Mouse (Mus musculus): Measurements from ENCODE around the gene Pfn1. TPM values are rescaled to one million over a fixed set of nuclear protein-coding genes. Genes with fewer than 3 reads are reported as not detected.

Gene Pfn1
- 922 and 959 TPM in 2 replicates for total RNA-seq (2021)
- long read RNA-seq, transcript Pfn1-201 (3 exons, 861 nt), result major isoform, 280 of 306 reads
- long read RNA-seq, partial matches to known transcripts, result 15 of 306 reads
- long read RNA-seq, other reads (novel, unspliced or antisense), result 10 of 306 reads

DNA sequence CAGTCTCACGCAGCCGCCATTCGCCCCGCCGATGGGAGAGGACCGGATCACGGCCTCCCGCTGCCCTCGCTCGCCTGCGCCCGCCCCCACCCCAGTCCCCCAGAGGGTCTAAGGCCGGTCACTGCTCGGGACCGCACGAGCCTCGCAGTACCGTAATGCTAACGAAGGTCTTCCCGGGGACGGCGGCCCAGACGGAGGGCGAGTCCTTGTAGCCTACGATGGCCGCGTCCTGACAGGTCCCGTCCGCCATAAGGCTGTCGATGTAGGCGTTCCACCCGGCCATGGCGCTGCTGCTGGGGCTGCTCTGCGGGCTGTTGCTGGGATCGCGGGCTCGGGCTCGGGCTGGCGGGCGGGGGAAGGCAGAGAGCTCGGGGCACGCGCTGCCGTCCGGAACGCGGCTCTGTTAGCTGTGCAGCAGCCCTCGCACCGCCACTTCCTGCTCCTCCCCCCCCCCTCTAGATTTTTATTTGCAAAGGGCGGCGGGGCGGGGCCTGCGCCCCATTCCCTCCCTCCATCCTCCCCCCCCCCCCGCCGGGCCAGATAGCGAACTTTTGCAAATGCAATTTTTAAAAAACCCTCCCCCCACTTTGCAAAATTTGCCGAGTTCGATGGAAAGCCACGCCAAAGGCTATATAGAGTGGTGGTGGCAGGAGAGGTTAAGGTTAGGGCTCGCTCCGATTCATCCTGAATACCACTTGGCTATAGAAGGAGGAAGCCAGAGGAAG, at the start of gene Pfn1:
TSS of gene Pfn1 (minus strand) at position 447 of the 725 bp plus-strand sequence.
- DNase-seq, result peak; percentile 87

- DNase-seq, result peak; percentile 59
These were observed 48.3 kb upstream of the Pfn1 start for GRCm38 (mm10) chr11:70702781-70703180.

- no peak for DNase-seq
These were observed 47.7 kb upstream of the Pfn1 start for GRCm38 (mm10) chr11:70701984-70702733.

- DNase-seq, result no peak
These were observed 46.9 kb upstream of the Pfn1 start for GRCm38 (mm10) chr11:70701221-70701955.

DNA sequence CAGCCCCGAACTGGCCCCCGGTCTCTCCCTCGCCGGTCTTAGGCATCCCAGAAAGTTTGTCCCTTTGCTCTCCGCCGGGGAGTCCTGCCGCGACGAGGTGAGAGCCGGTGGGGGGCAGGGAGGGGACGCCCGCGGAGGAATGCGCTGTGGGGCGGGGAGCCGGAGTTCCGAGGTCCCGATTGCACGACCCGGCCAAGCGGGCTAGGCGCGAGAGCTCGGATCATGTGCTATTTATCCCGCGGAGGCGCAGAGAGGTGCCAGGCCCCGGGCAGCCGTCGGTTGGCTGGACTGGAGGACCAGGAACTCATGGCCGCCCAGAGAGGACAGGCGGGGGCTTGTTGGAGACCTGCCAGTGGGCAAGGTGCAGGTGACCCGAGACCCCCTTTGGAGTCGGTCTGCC, 46.2 kb upstream of the Pfn1 start:
- peak; percentile 77 for DNase-seq

DNA sequence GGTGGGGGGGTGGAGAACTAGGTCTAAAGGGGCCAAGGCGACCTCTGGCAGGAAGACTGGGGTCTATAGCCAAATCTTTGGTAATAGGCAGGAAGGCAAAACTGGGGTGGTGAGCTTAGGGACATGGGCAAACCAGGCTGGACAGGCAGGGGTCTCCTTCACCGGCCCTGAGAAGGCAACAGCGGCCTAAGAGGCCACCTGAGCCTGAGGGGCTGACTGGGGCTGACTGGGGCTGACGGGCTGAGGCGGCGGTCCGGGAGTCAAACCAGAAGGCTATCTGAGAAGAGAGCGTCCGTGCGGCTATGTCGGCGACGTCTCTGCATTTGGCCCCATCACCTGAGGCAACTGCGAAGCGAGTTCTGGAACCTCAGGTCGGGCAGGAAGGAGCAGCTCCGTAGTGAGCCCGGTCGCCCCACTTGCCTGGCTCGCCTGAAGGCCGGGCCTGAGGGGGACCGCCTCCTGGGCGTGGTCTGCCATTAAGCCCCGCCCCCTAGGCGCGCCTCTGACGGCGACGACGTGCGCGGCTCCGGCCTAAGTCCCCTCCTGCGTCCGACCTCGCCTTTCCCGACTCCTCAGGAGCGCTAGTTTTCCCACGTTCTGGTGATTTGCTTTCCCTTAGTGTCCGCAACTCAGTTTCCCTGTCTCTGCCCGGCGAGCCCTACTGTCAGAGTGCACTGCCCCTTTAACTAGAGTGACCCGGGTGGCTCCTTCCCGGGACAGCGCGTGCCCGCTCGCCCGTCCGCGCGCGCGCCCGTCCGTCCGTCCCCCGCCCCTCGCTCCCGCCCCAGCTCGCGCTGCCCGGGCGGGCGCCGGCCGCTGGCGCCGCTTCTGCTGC, 45.5 kb upstream of the Pfn1 start, which contains the start of the genes Inca1 and Kif1c:
TSS of gene Inca1 (minus strand) at position 434 of the 835 bp plus-strand sequence.
TSS of gene Kif1c (plus strand) at position 827 of the 835 bp plus-strand sequence.
- DNase-seq, result peak; percentile 96

DNA sequence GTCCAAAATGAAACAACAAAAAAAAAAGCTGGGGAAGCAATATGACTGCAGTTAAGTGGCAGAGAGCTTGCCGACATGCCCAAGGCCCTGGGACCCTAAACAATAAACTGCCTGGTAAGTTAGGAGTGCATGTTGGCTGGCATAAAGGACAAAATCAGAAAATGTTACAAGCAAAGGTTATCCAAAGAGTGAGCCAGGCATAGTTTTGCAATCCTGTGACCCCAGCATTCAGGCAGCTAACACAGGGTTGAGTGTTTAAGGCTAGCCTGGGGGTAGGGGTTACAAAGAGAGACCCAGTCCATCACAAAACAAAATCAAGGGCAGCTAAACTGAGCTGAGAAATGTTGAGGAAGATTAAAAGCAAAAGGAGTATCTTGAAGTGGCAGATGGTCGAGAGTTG, 44.6 kb upstream of the Pfn1 start:
- DNase-seq, result no peak

DNA sequence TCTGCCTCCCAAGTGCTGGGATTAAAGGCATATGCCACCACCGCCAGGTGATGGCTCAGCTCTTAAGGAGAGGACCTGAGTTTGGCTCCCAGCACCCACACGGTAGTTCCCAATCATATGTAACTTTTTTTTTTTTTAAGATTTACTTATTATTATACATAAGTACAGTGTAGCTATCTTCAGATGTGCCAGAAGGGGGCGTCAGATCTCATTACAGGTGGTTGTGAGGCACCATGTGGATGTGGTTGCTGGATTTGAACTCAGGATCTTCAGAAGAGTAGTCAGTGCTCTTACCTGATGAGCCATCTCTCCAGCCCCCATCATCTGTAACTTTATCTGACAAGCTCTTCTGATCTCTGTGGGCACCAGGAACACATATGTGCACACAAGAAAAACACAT, 42.9 kb upstream of the Pfn1 start:
- DNase-seq, result no peak

GRCm38 (mm10) chr11:70693504-70693903, 39.1 kb upstream of the Pfn1 start:
- DNase-seq, result no peak

GRCm38 (mm10) chr11:70689578-70689977, 35.1 kb upstream of the Pfn1 start:
- no peak for DNase-seq

DNA sequence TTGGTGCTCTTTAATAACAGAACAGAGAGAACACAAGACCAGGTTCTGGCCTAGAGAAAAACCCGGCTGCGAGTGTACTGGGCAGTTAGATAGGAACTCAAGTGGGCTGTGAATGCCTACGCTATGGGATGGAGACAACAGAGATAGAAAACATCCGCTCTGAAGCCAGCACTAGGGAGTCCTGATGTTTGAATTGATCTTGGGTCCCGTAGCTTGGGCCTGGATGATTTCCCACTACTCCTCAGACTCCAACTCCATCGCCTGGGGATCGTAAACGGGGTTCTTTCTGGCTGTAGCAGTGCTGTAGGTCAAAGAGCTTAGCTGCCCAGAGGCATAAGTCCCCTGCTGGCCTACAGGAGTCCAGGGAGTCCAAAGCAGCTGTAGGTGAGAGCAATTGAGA, 33.9 kb upstream of the Pfn1 start:
- DNase-seq, result no peak

DNA sequence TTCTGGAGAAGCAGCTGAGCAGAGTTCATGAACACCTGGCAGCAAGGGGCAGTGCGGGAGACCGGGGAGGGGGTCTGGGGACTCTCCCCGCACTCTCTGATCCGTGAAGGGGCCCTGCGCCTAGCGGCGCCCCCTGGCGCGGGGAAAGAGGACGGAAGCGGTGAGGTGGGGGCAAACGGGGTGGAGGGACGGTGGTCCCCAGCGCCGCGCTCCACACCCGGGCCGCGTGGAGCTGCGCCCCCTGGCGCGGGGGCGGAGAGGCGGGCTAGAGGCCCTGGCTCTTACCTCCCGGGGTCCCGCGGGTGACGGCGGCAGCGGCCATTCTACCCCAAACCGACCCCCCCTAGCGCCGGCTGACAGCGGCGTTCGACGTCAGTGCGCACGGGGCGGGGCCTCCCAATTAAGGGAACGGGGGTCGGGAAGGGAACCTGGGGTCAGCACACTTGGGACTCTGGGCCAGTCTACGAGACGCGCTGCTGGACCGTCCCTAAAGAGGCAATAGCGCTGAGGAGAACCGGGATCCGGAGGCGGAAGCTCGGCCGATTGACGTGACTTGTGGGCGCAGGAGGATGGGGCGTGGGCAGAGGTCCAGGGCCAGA, 33.3 kb upstream of the Pfn1 start, which contains the start of gene Camta2:
TSS of gene Camta2 (minus strand) at position 505 of the 599 bp plus-strand sequence.
- DNase-seq, result peak; percentile 92

DNA sequence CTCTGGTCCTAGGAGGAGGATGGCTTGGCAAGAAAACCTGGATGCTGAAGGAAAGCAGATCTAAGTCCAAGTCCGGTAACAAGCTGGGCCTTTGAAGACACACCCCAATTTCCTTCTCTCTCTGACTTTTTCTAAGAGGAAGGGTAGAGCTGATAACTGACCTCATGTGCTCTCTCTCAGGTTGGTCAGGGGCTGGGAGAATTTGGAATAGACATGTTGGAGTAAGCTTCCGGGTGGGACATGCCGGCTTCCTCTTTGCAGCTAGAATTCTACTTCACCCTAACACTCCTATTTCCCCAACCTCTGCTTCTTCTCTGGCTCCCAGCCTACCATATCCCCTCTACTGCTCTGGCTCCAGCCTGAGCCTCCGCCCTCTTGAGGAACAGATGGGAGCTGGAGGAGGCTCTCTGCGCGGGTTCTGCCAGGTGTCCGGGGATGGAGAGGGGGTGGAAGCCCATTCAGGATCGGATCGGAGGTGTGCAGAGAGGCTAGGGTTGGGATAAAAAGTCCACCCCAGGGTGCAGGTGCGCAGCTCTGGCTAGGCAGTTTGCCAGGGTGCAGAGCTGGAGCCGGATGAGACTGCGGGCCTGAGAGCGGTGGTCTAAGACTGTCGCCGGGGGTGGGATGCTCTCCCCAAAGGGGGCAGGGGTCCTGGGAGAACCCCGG, 32.6 kb upstream of the Pfn1 start:
- DNase-seq, result no peak

DNA sequence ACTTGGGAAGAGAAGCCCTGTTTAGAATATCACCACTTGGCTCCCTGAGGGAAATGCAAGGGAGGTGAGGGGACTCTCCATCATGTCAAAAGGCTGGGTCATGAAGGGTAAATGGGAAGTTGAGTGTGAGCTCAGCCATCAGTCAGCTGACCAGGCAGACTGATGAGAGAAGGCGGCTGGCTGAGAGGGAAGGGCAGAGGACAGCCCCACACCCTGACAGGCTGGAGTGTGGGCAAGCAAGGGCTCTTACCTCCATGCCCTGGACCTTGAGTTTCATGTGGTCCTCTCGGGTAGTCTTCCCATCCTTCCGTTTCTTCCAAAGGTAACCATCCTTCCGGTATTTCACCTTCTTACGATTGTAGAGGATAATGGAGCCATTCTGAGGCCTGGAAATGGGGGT, 29.2 kb upstream of the Pfn1 start:
- DNase-seq, result no peak

DNA sequence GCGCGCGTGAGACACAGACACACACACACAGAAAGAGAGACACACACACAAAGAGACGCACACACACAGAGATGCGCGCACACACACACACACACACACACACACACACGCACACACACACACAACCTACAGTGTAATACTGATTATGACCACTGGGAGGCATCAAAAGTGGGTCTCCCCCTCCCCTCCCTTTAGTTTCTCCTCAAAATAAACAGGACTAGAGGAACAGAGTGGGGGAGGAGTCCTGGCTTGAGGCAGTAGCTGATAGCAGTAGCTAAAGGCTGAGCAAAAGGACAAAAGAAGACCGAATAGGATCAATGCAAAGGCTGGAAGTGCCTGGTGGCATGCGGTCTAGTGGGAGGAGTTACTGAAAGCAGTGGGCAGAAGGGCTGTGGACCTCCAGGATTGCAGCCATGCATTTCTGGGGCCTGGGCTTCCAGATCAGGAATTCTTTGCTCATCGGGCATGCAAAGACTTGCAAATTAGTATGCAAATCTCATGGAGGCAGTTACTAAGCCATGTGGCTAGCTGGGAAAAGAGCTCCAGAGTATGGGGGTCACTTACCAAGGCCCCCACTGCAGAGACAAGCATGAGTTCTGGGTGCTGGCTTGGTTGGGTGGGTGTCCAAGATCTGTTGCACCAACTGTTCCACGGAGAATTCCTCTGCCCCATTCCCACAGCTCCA, 27.6 kb upstream of the Pfn1 start:
- no peak for DNase-seq

- DNase-seq, result no peak
These were observed 26.7 kb upstream of the Pfn1 start for GRCm38 (mm10) chr11:70681170-70681569.

DNA sequence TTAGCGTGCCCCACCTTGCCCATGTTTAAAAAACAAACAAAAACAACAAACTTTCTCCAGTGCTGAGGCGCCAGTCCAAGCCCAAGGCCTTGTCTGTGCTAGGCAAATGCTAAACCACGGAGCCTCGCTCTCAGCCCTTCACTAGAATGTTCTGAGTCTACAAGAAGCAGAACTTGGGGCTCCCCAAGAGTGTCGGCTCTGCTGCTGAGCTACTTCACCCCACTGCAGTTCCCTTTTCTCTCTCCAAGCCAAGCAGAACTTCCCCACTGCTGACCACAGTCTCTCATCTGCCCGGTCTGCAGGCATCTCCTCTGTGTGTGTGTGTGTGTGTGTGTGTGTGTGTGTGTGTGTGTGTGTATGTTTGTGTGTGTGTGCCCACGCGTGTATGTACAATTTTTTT, 25.4 kb upstream of the Pfn1 start:
- DNase-seq, result no peak

DNA sequence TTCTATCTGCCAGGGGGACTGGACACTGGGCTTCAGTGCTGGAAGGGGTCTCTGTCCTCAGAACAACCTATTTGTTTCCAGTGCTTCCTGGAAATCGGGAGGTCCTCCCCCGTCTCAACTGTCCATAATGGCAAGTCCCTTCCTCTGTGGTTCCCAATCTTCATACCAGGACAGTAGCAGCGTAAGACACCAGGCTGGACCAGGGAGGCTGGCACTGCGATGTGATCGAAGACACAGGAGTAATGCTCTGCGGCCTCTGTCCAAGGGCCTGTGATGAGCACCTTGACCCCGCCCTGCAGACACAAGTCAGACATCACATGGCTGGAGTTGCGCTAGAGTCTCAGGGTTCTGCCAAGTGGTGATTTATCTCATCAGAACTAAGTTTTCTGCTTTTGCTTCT, 24.9 kb upstream of the Pfn1 start:
- no peak for DNase-seq

GRCm38 (mm10) chr11:70678576-70678975, 24.1 kb upstream of the Pfn1 start:
- no peak for DNase-seq

DNA sequence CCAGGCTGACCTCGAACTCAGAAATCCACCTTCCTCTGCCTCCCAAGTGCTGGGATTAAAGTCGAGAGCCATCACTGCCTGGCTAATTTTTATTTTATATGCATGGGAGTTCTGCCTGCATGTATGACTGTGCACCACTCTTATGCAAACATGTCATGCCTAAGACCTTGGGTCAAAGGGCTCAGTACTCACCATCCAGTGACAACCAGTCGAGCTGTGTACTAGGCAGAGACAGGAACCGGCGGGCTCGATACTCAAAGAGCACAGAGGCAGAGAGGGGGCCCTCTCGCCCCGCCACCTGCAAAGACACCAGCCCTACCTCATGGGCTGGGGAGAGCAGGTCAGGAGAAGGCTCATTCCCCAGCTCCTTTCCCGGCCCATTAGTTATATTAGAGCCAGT, 23.6 kb upstream of the Pfn1 start:
- DNase-seq, result no peak

Data from adrenal gland, postnatal 25 days (tissue).